Mouse (Mus musculus) heart, embryonic 16.5 days (tissue): Measurements from ENCODE around the gene Dus1l. TPM values are rescaled to one million over a fixed set of nuclear protein-coding genes. Genes with fewer than 3 reads are reported as not detected.
"Not testable (repeated sequence)": the region's sequence is repeated elsewhere in the genome, so short reads cannot be mapped to it uniquely, and the experiment has no call there.

Experiments used
- ATAC-seq: fragments of 200-750 bp; cut with Nextera tagmentation; replicated peaks from 2 replicates; pipeline ENCODE4 v1.8.0; 2017; ENCODE audit warnings: moderate number of reproducible peaks; ENCODE audit not compliant: insufficient read depth, low FRiP score; ENCODE audit errors: extremely low read depth
- H3K27ac ChIP-seq: fragments of 300-500 bp; sonication (generic); 2 replicates; pipeline ENCODE4 v1.5.1; 2014; ENCODE audit warnings: mild to moderate bottlenecking, low read length, control low read depth, moderate library complexity
- H3K27me3 ChIP-seq: fragments of 300-500 bp; sonication (generic); 2 replicates; pipeline ENCODE4 v1.6.1; 2014; ENCODE audit warnings: low read length, mixed read lengths; ENCODE audit not compliant: control insufficient read depth, insufficient read depth
- H3K36me3 ChIP-seq: fragments of 300-500 bp; sonication (generic); 2 replicates; pipeline ENCODE4 v1.6.1; 2014; ENCODE audit not compliant: control insufficient read depth, insufficient read depth
- H3K4me1 ChIP-seq: fragments of 300-500 bp; sonication (generic); 2 replicates; pipeline ENCODE4 v1.6.1; 2014; ENCODE audit warnings: low read length, mixed read lengths; ENCODE audit not compliant: control insufficient read depth, insufficient read depth
- H3K4me2 ChIP-seq: fragments of 300-500 bp; sonication (generic); 2 replicates; pipeline ENCODE4 v1.6.1; 2014; ENCODE audit warnings: low read depth, mild to moderate bottlenecking, control low read depth, low read length
- H3K4me3 ChIP-seq: fragments of 300-500 bp; sonication (generic); 2 replicates; pipeline ENCODE4 v1.5.1; 2014; ENCODE audit warnings: mild to moderate bottlenecking, control low read depth, low read length
- H3K9ac ChIP-seq: fragments of 300-500 bp; sonication (generic); 2 replicates; pipeline ENCODE4 v1.6.1; 2014; ENCODE audit warnings: low read length, control low read depth
- H3K9me3 ChIP-seq: fragments of 300-500 bp; sonication (generic); replicated peaks from 2 replicates; pipeline ENCODE4 v1.6.1; 2016; ENCODE audit warnings: low read length; ENCODE audit not compliant: control insufficient read depth
- WGBS: fragments of 180-500 bp; shearing (Covaris S2); extraction: QIAGEN DNeasy Blood & Tissue Kit; methylation state at CpG from one replicate; pipeline ENCODE4 v1.1.7; 2014; 5-methylcytosine and 5-hydroxymethylcytosine counted together
- polyA plus RNA-seq: library from polyadenylated mRNA; unstranded; fragments of >200 nt; fragmentation: Nextera tagmentation; extraction: Ambion mirVana; gene quantifications from 2 replicates; pipeline ENCODE4 v1.2.1, GENCODE M21; 2015

The Dus1l gene
- polyA plus RNA-seq, 1 experiment from 2014 or later: 44.7 TPM

- no peak for ATAC-seq
- peaks cover 12% of the 10 kb centered on the region for H3K4me1 ChIP-seq
- H3K9me3 ChIP-seq: no peaks in the 10 kb centered on the region
- peak overlapping the region; percentile 97 for H3K4me3 ChIP-seq
- H3K4me2 ChIP-seq: peak overlapping the region; percentile 99
- WGBS: 30% methylated on average over 9 of the region's 9 CpGs
- no peak overlapping the region for H3K27ac ChIP-seq
- no peaks in the 10 kb centered on the region for H3K27me3 ChIP-seq
- peaks cover 22% of the 10 kb centered on the region for H3K36me3 ChIP-seq
- peak overlapping the region; percentile 97 for H3K9ac ChIP-seq
These were observed 11.1 kb downstream of the Dus1l start for GRCm38 (mm10) chr11:120785145-120785544.

GRCm38 (mm10) chr11:120784064-120784791 is 12.0 kb downstream of the Dus1l start, which contains the start of the genes Rfng and Gps1:
TSS of gene Rfng (minus strand) at chr11:120784207.
TSS of gene Gps1 (plus strand) at chr11:120784272.
- peak; percentile 83 for ATAC-seq

GRCm38 (mm10) chr11:120783426-120784063 is 12.7 kb downstream of the Dus1l start:
- WGBS: 1% methylated on average over 41 of the region's 42 CpGs
- H3K27ac ChIP-seq: peak overlapping the region; percentile 66
- H3K9ac ChIP-seq: peak overlapping the region; percentile 97
- H3K4me2 ChIP-seq: peak overlapping the region; percentile 99
- no peaks in the 10 kb centered on the region for H3K27me3 ChIP-seq
- peak overlapping the region; percentile 97 for H3K4me3 ChIP-seq
- H3K9me3 ChIP-seq: no peaks in the 10 kb centered on the region
- H3K36me3 ChIP-seq: peaks cover 10% of the 10 kb centered on the region; the same call in 1 of the 2 replicates
- peak; percentile 19; the same call in 1 of the 2 replicates for ATAC-seq
- H3K4me1 ChIP-seq: peaks cover 12% of the 10 kb centered on the region

More at GRCm38 (mm10) chr11:120784064-120784791, 12.0 kb downstream of the Dus1l start, which contains the start of the genes Rfng and Gps1:
- Histone ChIP-seq H3K36me3 (peaks cover 13% of the 10 kb centered on the region), H3K4me2 (peak within 1 kb of the TSS; percentile 99), H3K9me3 (no peaks in the 10 kb centered on the region), H3K4me1 (peaks cover 12% of the 10 kb centered on the region), H3K4me3 (peak within 1 kb of the TSS; percentile 97), H3K27me3 (no peaks in the 10 kb centered on the region), H3K9ac (peak within 1 kb of the TSS; percentile 97), H3K27ac (peak within 1 kb of the TSS; percentile 66)
- under 1% methylated on average over 75 of the region's 107 CpGs for WGBS

- not testable (repeated sequence) for H3K36me3 ChIP-seq
- 95% methylated on average over 6 of the region's 6 CpGs for WGBS
- peaks cover 13% of the 10 kb centered on the region for H3K4me1 ChIP-seq
These were observed 14.8 kb downstream of the Dus1l start for GRCm38 (mm10) chr11:120781361-120781760.

GRCm38 (mm10) chr11:120779876-120780275 is 16.3 kb downstream of the Dus1l start:
- H3K9me3 ChIP-seq: no peaks in the 10 kb centered on the region

More at GRCm38 (mm10) chr11:120781361-120781760, 14.8 kb downstream of the Dus1l start:
- not testable (repeated sequence) for H3K4me3 ChIP-seq, H3K27ac ChIP-seq, H3K9ac ChIP-seq, ATAC-seq, H3K9me3 ChIP-seq, H3K4me2 ChIP-seq, H3K27me3 ChIP-seq

GRCm38 (mm10) chr11:120777123-120777522 is 19.1 kb downstream of the Dus1l start:
- Histone ChIP-seq H3K9ac (no peak overlapping the region), H3K4me2 (no peak overlapping the region), H3K36me3 (no peaks in the 10 kb centered on the region), H3K4me1 (peaks cover 3% of the 10 kb centered on the region; the same call in 1 of the 2 replicates), H3K4me3 (no peak overlapping the region), H3K27me3 (no peaks in the 10 kb centered on the region), H3K9me3 (no peaks in the 10 kb centered on the region), H3K27ac (no peak overlapping the region)
- WGBS: 28% methylated on average over 6 of the region's 6 CpGs
- no peak for ATAC-seq

More at GRCm38 (mm10) chr11:120779876-120780275, 16.3 kb downstream of the Dus1l start:
- ATAC-seq: no peak
- Histone ChIP-seq H3K4me2 (no peak overlapping the region), H3K36me3 (no peaks in the 10 kb centered on the region), H3K9ac (no peak overlapping the region), H3K27me3 (no peaks in the 10 kb centered on the region), H3K4me1 (peaks cover 9% of the 10 kb centered on the region), H3K27ac (no peak overlapping the region), H3K4me3 (no peak overlapping the region)
- 96% methylated on average over 1 of the region's 1 CpGs for WGBS

- Histone ChIP-seq H3K36me3 (no peaks in the 10 kb centered on the region), H3K9ac (no peak overlapping the region), H3K4me3 (no peak overlapping the region), H3K9me3 (no peaks in the 10 kb centered on the region), H3K27me3 (no peaks in the 10 kb centered on the region), H3K27ac (no peak overlapping the region), H3K4me1 (peaks cover 3% of the 10 kb centered on the region; the same call in 1 of the 2 replicates), H3K4me2 (no peak overlapping the region)
- WGBS: 24% methylated on average over 15 of the region's 15 CpGs
- ATAC-seq: peak; percentile 89
These were observed 20.3 kb downstream of the Dus1l start for GRCm38 (mm10) chr11:120775774-120776469.

GRCm38 (mm10) chr11:120773463-120774190 is 22.6 kb downstream of the Dus1l start:
- WGBS: 76% methylated on average over 7 of the region's 7 CpGs
- Histone ChIP-seq H3K9ac (no peak overlapping the region), H3K4me1 (peaks cover 3% of the 10 kb centered on the region; the same call in 1 of the 2 replicates), H3K4me3 (no peak overlapping the region), H3K9me3 (no peaks in the 10 kb centered on the region), H3K27me3 (no peaks in the 10 kb centered on the region), H3K27ac (no peak overlapping the region), H3K4me2 (no peak overlapping the region), H3K36me3 (no peaks in the 10 kb centered on the region)
- no peak for ATAC-seq
